ENCODE assay signal across 10 mouse cellular contexts in the genomic region with DNA sequence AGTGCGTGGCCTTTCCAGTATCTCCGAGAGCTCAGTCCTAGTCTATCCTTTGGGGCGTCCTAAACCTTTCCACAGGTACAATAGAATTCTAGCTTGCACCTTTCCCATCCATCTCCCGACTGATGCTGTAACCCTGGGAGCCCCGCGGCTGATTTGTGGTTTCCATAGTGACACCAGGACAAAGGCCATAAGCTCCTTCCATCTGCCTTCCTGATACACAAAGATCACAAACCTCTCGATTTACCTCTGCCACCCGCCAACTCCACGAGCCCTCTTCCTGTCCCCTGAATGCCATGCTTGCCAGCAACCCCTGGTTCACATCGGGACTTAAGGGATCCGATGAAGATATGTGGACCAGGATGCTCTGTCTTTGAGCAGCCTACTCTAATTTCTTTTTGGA. TPM values are rescaled to one million over a fixed set of nuclear protein-coding genes. Genes with fewer than 3 reads are reported as not detected.
DNase-seq lines count a peak whose midpoint lies in the region; ATAC-seq and TF ChIP-seq lines count a peak whose summit lies in the region.
"Had no signal": no experiment of that assay in that cellular context is flagged by ENCODE, and none has a peak within 500 bp of the region (broad histone marks: within the 10 kb centered on the region; RNA-seq: fewer than 3 reads in every experiment).

No protein-coding gene starts in this region.

- no peak for TF ChIP-seq POLR2A in ES-Bruce4 (IDR thresholded peaks at IDR 0.05; ENCODE audit: insufficient read depth, low read length)

- no peaks in the 10 kb centered on the region for H3K36me3 ChIP-seq in ES-Bruce4 (ENCODE audit: control insufficient read depth, insufficient read depth, low read length, poor library complexity, severe bottlenecking)
- H3K36me3 ChIP-seq in heart, postnatal 0 days (replicated peaks; ENCODE audit: control insufficient read depth, insufficient read depth, low read length): peaks cover 25% of the 10 kb centered on the region
- no peaks in the 10 kb centered on the region for H3K36me3 ChIP-seq in liver, embryonic 15.5 days (replicated peaks)

- no peak for TF ChIP-seq EP300 in ES-Bruce4 (IDR thresholded peaks at IDR 0.05; ENCODE audit: insufficient read depth, low read depth, low read length)
- TF ChIP-seq EP300 in heart, postnatal 0 days (IDR thresholded peaks at IDR 0.05; ENCODE audit: low read depth): no peak

- DNase-seq in gastrocnemius, adult 2 months: peak; percentile 42
- DNase-seq in gastrocnemius, adult 18-20 months (ENCODE audit: low spot score): no peak
- no peak for DNase-seq in heart, postnatal 0 days (ENCODE audit: low spot score)
- DNase-seq in cerebellum, adult 11 months: no peak
- DNase-seq in thymus, postnatal 36 days: no peak
- DNase-seq in c-Kit-positive CD71-positive TER-119-positive erythroid progenitor cells, embryonic 14.5 days (ENCODE audit: low spot score): no peak
- DNase-seq: B cell, adult 2 months had no signal

- TF ChIP-seq CTCF in gastrocnemius, adult 2 months (IDR thresholded peaks at IDR 0.05): no peak
- no peak for TF ChIP-seq CTCF in ES-Bruce4 (IDR thresholded peaks at IDR 0.05; ENCODE audit: low read depth, low read length)
- no peak for TF ChIP-seq CTCF in heart, postnatal 0 days (IDR thresholded peaks at IDR 0.05; ENCODE audit: low read depth)

- peaks cover 4% of the 10 kb centered on the region for H3K4me1 ChIP-seq in ES-Bruce4 (ENCODE audit: control insufficient read depth, insufficient read depth, low read length)
- H3K4me1 ChIP-seq in heart, postnatal 0 days (ENCODE audit: control insufficient read depth, insufficient read depth): peaks cover 26% of the 10 kb centered on the region
- peaks cover 20% of the 10 kb centered on the region for H3K4me1 ChIP-seq in liver, embryonic 15.5 days (replicated peaks)

- H3K4me3 ChIP-seq in gastrocnemius, adult 2 months: peak overlapping the region; percentile 86
- H3K4me3 ChIP-seq in ES-Bruce4 (ENCODE audit: low read depth, low read length): peak overlapping the region; percentile 27
- H3K4me3 ChIP-seq in heart, postnatal 0 days (ENCODE audit: low read depth, low read length): peak overlapping the region; percentile 64; the same call in 1 of the 2 replicates
- no peak overlapping the region for H3K4me3 ChIP-seq in liver, embryonic 15.5 days (replicated peaks)

- no peak; the same call in 1 of the 2 replicates for ATAC-seq in heart, postnatal 0 days (ENCODE audit: insufficient read depth, low read depth)
- no peak for ATAC-seq in liver, embryonic 15.5 days (ENCODE audit: insufficient read depth)

- peak overlapping the region; percentile 94 for H3K4me2 ChIP-seq in heart, postnatal 0 days (ENCODE audit: low read depth, low read length)
- peak overlapping the region; percentile 60 for H3K4me2 ChIP-seq in liver, embryonic 15.5 days

- H3K9me3 ChIP-seq in ES-Bruce4 (replicated peaks; ENCODE audit: control insufficient read depth, insufficient read depth, low read length, poor library complexity, severe bottlenecking): no peaks in the 10 kb centered on the region
- H3K9me3 ChIP-seq in heart, postnatal 0 days (replicated peaks; ENCODE audit: control insufficient read depth, low read length): no peaks in the 10 kb centered on the region
- H3K9me3 ChIP-seq in liver, embryonic 15.5 days (replicated peaks): no peaks in the 10 kb centered on the region

- H3K27me3 ChIP-seq in ES-Bruce4 (ENCODE audit: control insufficient read depth, insufficient read depth, low read length, poor library complexity, severe bottlenecking): no peaks in the 10 kb centered on the region
- H3K27me3 ChIP-seq in heart, postnatal 0 days (ENCODE audit: control insufficient read depth, insufficient read depth, low read length): no peaks in the 10 kb centered on the region
- H3K27me3 ChIP-seq in liver, embryonic 15.5 days: peaks cover 24% of the 10 kb centered on the region

- H3K27ac ChIP-seq in gastrocnemius, adult 2 months: peak overlapping the region; percentile 96
- H3K27ac ChIP-seq in ES-Bruce4 (ENCODE audit: insufficient read depth, low read length): 0 out of 2 replicates have a peak overlapping the region, but pooled peaks have one; percentile 4
- peak overlapping the region; percentile 85 for H3K27ac ChIP-seq in heart, postnatal 0 days (ENCODE audit: low read depth)
- no peak overlapping the region for H3K27ac ChIP-seq in liver, embryonic 15.5 days (replicated peaks)
- H3K27ac ChIP-seq: macrophage had no signal

- intact Hi-C loops in gastrocnemius, adult 2 months (cut with DNase I): no loop called here

- H3K9ac ChIP-seq in ES-Bruce4 (ENCODE audit: low read depth, poor library complexity, severe bottlenecking): 0 out of 2 replicates have a peak overlapping the region, but pooled peaks have one; percentile 24
- no peak overlapping the region for H3K9ac ChIP-seq in heart, postnatal 0 days (replicated peaks; ENCODE audit: low read depth, low read length)
- H3K9ac ChIP-seq in liver, embryonic 15.5 days: no peak overlapping the region

- 35% methylated on average over 11 of the region's 11 CpGs for WGBS in heart, postnatal 0 days
- WGBS in liver, embryonic 15.5 days (ENCODE audit: insufficient replicate concordance): 34% methylated on average over 11 of the region's 11 CpGs

RNA-seq across cellular contexts. Expression of a gene that starts 0.3 kb away (rescaled TPM):
- 100 to 1,000 TPM; 104 to 171 TPM for total RNA-seq in gastrocnemius, adult 2 months (2021)
- total RNA-seq in gastrocnemius, adult 18-20 months (2021): 100 to 1,000 TPM; 117 to 126 TPM
- 27.4 and 39.0 TPM in 2 replicates for polyA plus RNA-seq in ES-Bruce4 (2011; ENCODE audit: insufficient read depth, insufficient read length, low read depth, missing spikeins)
- total RNA-seq in heart, postnatal 0 days (2014; rRNA removed; ENCODE audit: low replicate concordance): 161 and 182 TPM in 2 replicates
- 44.4 and 50.8 TPM in 2 replicates for polyA plus RNA-seq in heart, postnatal 0 days (2015; fragmentation: Nextera tagmentation; extraction: Ambion mirVana)
- 8.5 and 9.0 TPM in 2 replicates for polyA plus RNA-seq in liver, embryonic 15.5 days (2015; fragmentation: Nextera tagmentation; extraction: Ambion mirVana)

RNA-seq across cellular contexts. Expression of a gene that starts 11.2 kb away (rescaled TPM):
- total RNA-seq in gastrocnemius, adult 2 months (2021): 100 to 1,000 TPM; 124 TPM
- total RNA-seq in gastrocnemius, adult 18-20 months (2021): 100 to 1,000 TPM; 126 to 127 TPM
- 86.0 and 90.9 TPM in 2 replicates for polyA plus RNA-seq in ES-Bruce4 (2011; ENCODE audit: insufficient read depth, insufficient read length, low read depth, missing spikeins)
- total RNA-seq in heart, postnatal 0 days (2014; rRNA removed; ENCODE audit: low replicate concordance): 108 and 136 TPM in 2 replicates
- 34.8 and 38.2 TPM in 2 replicates for polyA plus RNA-seq in heart, postnatal 0 days (2015; fragmentation: Nextera tagmentation; extraction: Ambion mirVana)
- 26.1 and 31.1 TPM in 2 replicates for polyA plus RNA-seq in liver, embryonic 15.5 days (2015; fragmentation: Nextera tagmentation; extraction: Ambion mirVana)

RNA-seq across cellular contexts. Expression of a gene that starts 17.9 kb away (rescaled TPM):
- total RNA-seq in gastrocnemius, adult 2 months (2021): 1 to 10 TPM; 1.7 to 2.5 TPM
- total RNA-seq in gastrocnemius, adult 18-20 months (2021): 1 to 10 TPM; 1.8 to 2.2 TPM
- 5.8 and 6.4 TPM in 2 replicates for polyA plus RNA-seq in ES-Bruce4 (2011; ENCODE audit: insufficient read depth, insufficient read length, low read depth, missing spikeins)
- 180 and 186 TPM in 2 replicates for total RNA-seq in heart, postnatal 0 days (2014; rRNA removed; ENCODE audit: low replicate concordance)
- polyA plus RNA-seq in heart, postnatal 0 days (2015; fragmentation: Nextera tagmentation; extraction: Ambion mirVana): 91.6 and 92.7 TPM in 2 replicates
- 12.5 and 15.9 TPM in 2 replicates for polyA plus RNA-seq in liver, embryonic 15.5 days (2015; fragmentation: Nextera tagmentation; extraction: Ambion mirVana)

RNA-seq across cellular contexts. Expression of a gene that starts 18.9 kb away (rescaled TPM):
- 10 to 100 TPM; 15.0 to 17.7 TPM for total RNA-seq in gastrocnemius, adult 2 months (2021)
- 10 to 100 TPM; 14.4 to 15.2 TPM for total RNA-seq in gastrocnemius, adult 18-20 months (2021)
- 26.4 and 31.6 TPM in 2 replicates for polyA plus RNA-seq in ES-Bruce4 (2011; ENCODE audit: insufficient read depth, insufficient read length, low read depth, missing spikeins)
- total RNA-seq in heart, postnatal 0 days (2014; rRNA removed; ENCODE audit: low replicate concordance): 14.0 and 24.0 TPM in 2 replicates
- 25.1 and 26.2 TPM in 2 replicates for polyA plus RNA-seq in heart, postnatal 0 days (2015; fragmentation: Nextera tagmentation; extraction: Ambion mirVana)
- 18.7 and 19.4 TPM in 2 replicates for polyA plus RNA-seq in liver, embryonic 15.5 days (2015; fragmentation: Nextera tagmentation; extraction: Ambion mirVana)

RNA-seq across cellular contexts. Expression of a gene that starts 28.3 kb away (rescaled TPM):
- 10 to 100 TPM; 75.4 to 80.6 TPM for total RNA-seq in gastrocnemius, adult 2 months (2021)
- 10 to 100 TPM; 83.0 to 86.4 TPM for total RNA-seq in gastrocnemius, adult 18-20 months (2021)
- 348 and 395 TPM in 2 replicates for polyA plus RNA-seq in ES-Bruce4 (2011; ENCODE audit: insufficient read depth, insufficient read length, low read depth, missing spikeins)
- 175 and 188 TPM in 2 replicates for total RNA-seq in heart, postnatal 0 days (2014; rRNA removed; ENCODE audit: low replicate concordance)
- polyA plus RNA-seq in heart, postnatal 0 days (2015; fragmentation: Nextera tagmentation; extraction: Ambion mirVana): 44.7 and 49.2 TPM in 2 replicates
- 52.6 and 61.9 TPM in 2 replicates for polyA plus RNA-seq in liver, embryonic 15.5 days (2015; fragmentation: Nextera tagmentation; extraction: Ambion mirVana)

Comparison
In these comparisons a context has a peak if more than half of its experiments do, and no peak if none do; other contexts are left out.
1. RNA of a gene that starts 17.9 kb away (total RNA-seq): 180 to 186 TPM in heart, postnatal 0 days; 1.7 to 2.5 TPM in gastrocnemius, adult 2 months and 1.8 to 2.2 TPM in gastrocnemius, adult 18-20 months; every median in the first group is over 10 times any median in the second.